ENCODE assay signal across 8 mouse cellular contexts in genomic region chr8:74930731-74931130, GRCm38 (mm10). TPM values are rescaled to one million over a fixed set of nuclear protein-coding genes. Genes with fewer than 3 reads are reported as not detected.
DNase-seq lines count a peak whose midpoint lies in the region; ATAC-seq and TF ChIP-seq lines count a peak whose summit lies in the region.

No protein-coding gene starts in this region.

- H3K4me1 ChIP-seq in thymus, adult 2 months (replicated peaks; ENCODE audit: control insufficient read depth, insufficient read depth, low read length), result no peaks in the 10 kb centered on the region
- no peaks in the 10 kb centered on the region for H3K4me1 ChIP-seq in intestine, embryonic 15.5 days (replicated peaks)

- DNase-seq in frontal cortex, postnatal 25 days (ENCODE audit: low spot score in 2 of 2), result no peak
- peak; percentile 4 for DNase-seq in thymus, adult 2 months
- DNase-seq in thymus, postnatal 36 days, result no peak
- DNase-seq in cerebellum, postnatal 14 days, result peak; percentile 68 to 70
- DNase-seq in lung, postnatal 10 days, result peak; percentile 38
- DNase-seq in thymus, postnatal 25 days, result peak; percentile 5

- H3K4me2 ChIP-seq in intestine, embryonic 15.5 days (replicated peaks), result no peak overlapping the region

- WGBS in thymus, adult 2 months, result 19% methylated on average over 3 of the region's 3 CpGs
- WGBS in intestine, embryonic 15.5 days, result 25% methylated on average over 3 of the region's 3 CpGs

- no peak overlapping the region for H3K27ac ChIP-seq in thymus, adult 2 months (ENCODE audit: control insufficient read depth, insufficient read depth, low read length)
- no peak overlapping the region for H3K27ac ChIP-seq in intestine, embryonic 15.5 days

- H3K9me3 ChIP-seq in intestine, embryonic 15.5 days, result no peaks in the 10 kb centered on the region

- TF ChIP-seq CTCF in thymus, adult 2 months (IDR thresholded peaks at IDR 0.05; ENCODE audit: borderline replicate concordance, control insufficient read depth, extremely low read depth, insufficient read depth, low read length, poor library complexity), result no peak

- H3K9ac ChIP-seq in intestine, embryonic 15.5 days, result no peak overlapping the region

- H3K36me3 ChIP-seq in thymus, adult 2 months (ENCODE audit: control insufficient read depth, insufficient read depth, low read length), result no peaks in the 10 kb centered on the region
- H3K36me3 ChIP-seq in intestine, embryonic 15.5 days, result no peaks in the 10 kb centered on the region

- no peaks in the 10 kb centered on the region for H3K27me3 ChIP-seq in thymus, adult 2 months (ENCODE audit: control insufficient read depth, insufficient read depth, low read length)
- no peaks in the 10 kb centered on the region for H3K27me3 ChIP-seq in intestine, embryonic 15.5 days (replicated peaks)

- ATAC-seq in frontal cortex, adult (ENCODE audit: low TSS enrichment), result 0 out of 2 replicates have a peak, but pooled peaks have one; percentile 44
- peak; percentile 71 for ATAC-seq in intestine, embryonic 15.5 days

- no peak for TF ChIP-seq POLR2A in thymus, adult 2 months (IDR thresholded peaks at IDR 0.05; ENCODE audit: control insufficient read depth, extremely low read depth, insufficient read depth, low read length, poor library complexity)

- no peak overlapping the region for H3K4me3 ChIP-seq in thymus, adult 2 months (ENCODE audit: control insufficient read depth, insufficient read depth, low read length)
- no peak overlapping the region for H3K4me3 ChIP-seq in intestine, embryonic 15.5 days (replicated peaks)

RNA-seq across cellular contexts. Expression of gene Isx, which starts 57.8 kb away (rescaled TPM):
- polyA plus RNA-seq in thymus, adult 2 months (2012; rRNA removed), result 0.08 TPM in 1 of 2 replicates, not detected in the other
- polyA plus RNA-seq in intestine, embryonic 15.5 days (2015; fragmentation: Nextera tagmentation; extraction: Ambion mirVana), result 76.3 and 79.9 TPM in 2 replicates

Comparison
In these comparisons a context has a peak if more than half of its experiments do, and no peak if none do; other contexts are left out.
1. DNase-seq: peak in thymus, adult 2 months (single experiment), cerebellum, postnatal 14 days (2 of 2), lung, postnatal 10 days (single experiment) and thymus, postnatal 25 days (single experiment); none in frontal cortex, postnatal 25 days (0 of 2) and thymus, postnatal 36 days (0 of 2).
2. RNA of gene Isx, which starts 57.8 kb away (polyA plus RNA-seq): 76.3 to 79.9 TPM in intestine, embryonic 15.5 days; 0.08 TPM in thymus, adult 2 months; every median in the first group is over 10 times any median in the second.